Mouse (Mus musculus) heart, adult 2 months (tissue): ENCODE results near the gene Odc1.

Source experiments
- CTCF ChIP-seq: fragments of 200-600 bp; IDR thresholded peaks from 2 replicates; pipeline ENCODE4 v1.8.1; 2022; ENCODE audit warnings: antibody characterized with exemption, mild to moderate bottlenecking, moderate library complexity
- EP300 ChIP-seq: fragments of 200-500 bp; IDR thresholded peaks from 2 replicates; pipeline ENCODE4 v1.6.1; 2011; ENCODE audit warnings: low read depth, low read length, control low read depth; ENCODE audit not compliant: insufficient read depth
- POLR2A ChIP-seq: fragments of 200-500 bp; IDR thresholded peaks from 2 replicates; pipeline ENCODE4 v1.6.1; 2011; ENCODE audit warnings: mild to moderate bottlenecking, low read depth, low read length, control low read depth; ENCODE audit not compliant: insufficient read depth

DNA sequence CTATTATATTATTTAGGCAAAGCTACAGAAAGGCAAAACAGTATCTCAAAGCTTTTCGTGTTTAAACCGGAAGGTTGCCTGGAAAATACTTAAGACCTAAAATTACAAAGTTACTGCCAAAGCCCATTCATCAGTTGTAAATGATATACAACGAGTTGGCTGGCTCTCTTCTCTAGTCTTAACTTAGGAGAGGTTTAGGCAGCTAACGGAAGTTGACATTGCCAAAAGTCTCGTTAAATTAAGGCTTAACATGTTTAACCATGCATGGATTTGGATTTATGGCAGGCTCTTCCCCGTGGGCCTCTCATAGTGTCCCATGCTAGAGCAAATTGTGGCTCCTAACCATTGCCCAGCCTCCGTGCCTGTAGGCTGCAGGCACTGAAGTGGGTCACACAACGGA lies 1.3 kb downstream of the Odc1 start:
- no peak for TF ChIP-seq POLR2A
- TF ChIP-seq CTCF: no peak
- no peak for TF ChIP-seq EP300
